Mouse (Mus musculus) lung, adult 2 months (tissue): ENCODE measurements at regions not wholly inside any gene's neighbourhood (a gene's known extent, or its start where the extent isn't known, plus 50 kb on each side); places are given as distances from the start of the nearest gene placed in this dataset.

Source experiments
- DNase-seq: peaks from one replicate; pipeline ENCODE4 v3.0.0; 2022
- H3K4me1 ChIP-seq: fragments of 200-500 bp; 2 replicates; pipeline ENCODE4 v1.6.1; 2011; ENCODE audit warnings: low read length; ENCODE audit not compliant: control insufficient read depth, insufficient read depth
- H3K4me3 ChIP-seq: fragments of 200-500 bp; replicated peaks from 2 replicates; pipeline ENCODE3; 2011; ENCODE audit warnings: low read depth, mild to moderate bottlenecking, control low read depth, low read length; ENCODE audit errors: extremely low read depth
- CTCF ChIP-seq: fragments of 200-500 bp; IDR thresholded peaks from 2 replicates; pipeline ENCODE4 v1.5.1; 2011; ENCODE audit warnings: mild to moderate bottlenecking, low read length, control low read depth; ENCODE audit not compliant: insufficient read depth
- POLR2A ChIP-seq: fragments of 200-500 bp; IDR thresholded peaks from 2 replicates; pipeline ENCODE4 v1.6.1; 2011; ENCODE audit warnings: low read depth, mild to moderate bottlenecking, control low read depth, low read length, borderline replicate concordance; ENCODE audit errors: extremely low read depth
- WGBS: fragments of 180-500 bp; shearing (Covaris S2); methylation state at CpG from one replicate; pipeline ENCODE4 v1.1.7; 2018; 5-methylcytosine and 5-hydroxymethylcytosine counted together

GRCm38 (mm10) chr13:101545344-101546181, 222.5 kb downstream of the Pik3r1 start:
- DNase-seq = no peak
- Histone ChIP-seq H3K4me3 (no peak overlapping the region), H3K4me1 (0 out of 2 replicates have a peak, but pooled peaks cover 2% of the 10 kb centered on the region)
- TF ChIP-seq CTCF (no peak), POLR2A (no peak)
- 54% methylated on average over 6 of the region's 6 CpGs for WGBS

GRCm38 (mm10) chr13:101540391-101541191, 227.4 kb downstream of the Pik3r1 start:
- Histone ChIP-seq H3K4me3 (no peak overlapping the region), H3K4me1 (0 out of 2 replicates have a peak, but pooled peaks cover 2% of the 10 kb centered on the region)
- DNase-seq = peak; percentile 11
- TF ChIP-seq POLR2A (no peak), CTCF (no peak)
- 34% methylated on average over 14 of the region's 14 CpGs for WGBS

- DNase-seq = no peak
- no peak overlapping the region for H3K4me3 ChIP-seq
- TF ChIP-seq CTCF = no peak
- 0 out of 2 replicates have a peak, but pooled peaks cover 2% of the 10 kb centered on the region for H3K4me1 ChIP-seq
- WGBS = 30% methylated on average over 1 of the region's 1 CpGs
Observed at GRCm38 (mm10) chr13:101538110-101538509, 229.9 kb downstream of the Pik3r1 start.

GRCm38 (mm10) chr13:101536019-101536418, 232.0 kb downstream of the Pik3r1 start:
- 89% methylated on average over 1 of the region's 1 CpGs for WGBS
- Histone ChIP-seq H3K4me3 (no peak overlapping the region), H3K4me1 (0 out of 2 replicates have a peak, but pooled peaks cover 2% of the 10 kb centered on the region)
- DNase-seq = no peak
- TF ChIP-seq CTCF (no peak), POLR2A (no peak)

GRCm38 (mm10) chr13:101535331-101535866, 232.6 kb downstream of the Pik3r1 start:
- TF ChIP-seq CTCF (no peak), POLR2A (no peak)
- H3K4me3 ChIP-seq = no peak overlapping the region
- H3K4me1 ChIP-seq = no peaks in the 10 kb centered on the region
- WGBS = 79% methylated on average over 3 of the region's 3 CpGs
- DNase-seq = no peak

- WGBS = 75% methylated on average over 6 of the region's 6 CpGs
- Histone ChIP-seq H3K4me3 (no peak overlapping the region), H3K4me1 (no peaks in the 10 kb centered on the region)
- TF ChIP-seq CTCF = no peak
- no peak for TF ChIP-seq POLR2A
- no peak for DNase-seq
Observed at GRCm38 (mm10) chr13:101534490-101534889, 233.5 kb downstream of the Pik3r1 start.

- no peak for DNase-seq
- TF ChIP-seq POLR2A (no peak), CTCF (no peak)
- Histone ChIP-seq H3K4me3 (no peak overlapping the region), H3K4me1 (no peaks in the 10 kb centered on the region)
- 63% methylated on average over 4 of the region's 4 CpGs for WGBS
Observed at GRCm38 (mm10) chr13:101532913-101533312, 235.1 kb downstream of the Pik3r1 start.

GRCm38 (mm10) chr13:101527691-101528090, 240.3 kb downstream of the Pik3r1 start:
- H3K4me1 ChIP-seq = no peaks in the 10 kb centered on the region
- no peak overlapping the region for H3K4me3 ChIP-seq
- DNase-seq = no peak
- 88% methylated on average over 5 of the region's 5 CpGs for WGBS
- no peak for TF ChIP-seq POLR2A
- no peak for TF ChIP-seq CTCF

- TF ChIP-seq CTCF (no peak), POLR2A (no peak)
- DNase-seq = no peak
Observed at GRCm38 (mm10) chr13:101524781-101525180, 243.2 kb downstream of the Pik3r1 start.

GRCm38 (mm10) chr13:101524223-101524622, 243.8 kb downstream of the Pik3r1 start:
- no peaks in the 10 kb centered on the region for H3K4me1 ChIP-seq
- WGBS = 65% methylated on average over 3 of the region's 3 CpGs
- DNase-seq = no peak

More at GRCm38 (mm10) chr13:101524781-101525180, 243.2 kb downstream of the Pik3r1 start:
- no peaks in the 10 kb centered on the region for H3K4me1 ChIP-seq
- no peak overlapping the region for H3K4me3 ChIP-seq
- WGBS = 96% methylated on average over 3 of the region's 3 CpGs

More at GRCm38 (mm10) chr13:101524223-101524622, 243.8 kb downstream of the Pik3r1 start:
- H3K4me3 ChIP-seq = no peak overlapping the region
- TF ChIP-seq CTCF (no peak), POLR2A (no peak)
